Mouse (Mus musculus) spleen, postnatal 14 days (tissue): ENCODE data around the gene Ubxn6.
"Not testable (repeated sequence)": the region's sequence is repeated elsewhere in the genome, so short reads cannot be mapped to it uniquely, and the experiment has no call there.

Source experiments
- DNase-seq, 2 experiments: peaks; one replicate each; pipeline ENCODE4 v3.0.0; 2021 to 2022; ENCODE audit warnings: low spot score in 2 of 2

Ubxn6 gene

GRCm38 (mm10) chr17:56102158-56102557, 27.3 kb upstream of the Ubxn6 start:
- DNase-seq: no peak

GRCm38 (mm10) chr17:56100811-56101210, 26.0 kb upstream of the Ubxn6 start:
- DNase-seq: no peak

- no peak for DNase-seq
Measured at GRCm38 (mm10) chr17:56098711-56099572, 24.1 kb upstream of the Ubxn6 start.

- no peak for DNase-seq
Measured at GRCm38 (mm10) chr17:56098180-56098579, 23.4 kb upstream of the Ubxn6 start.

GRCm38 (mm10) chr17:56096883-56097282, 22.1 kb upstream of the Ubxn6 start:
- DNase-seq: no peak

GRCm38 (mm10) chr17:56092794-56093193, 18.0 kb upstream of the Ubxn6 start:
- no peak for DNase-seq

GRCm38 (mm10) chr17:56092312-56092711, 17.5 kb upstream of the Ubxn6 start:
- no peak for DNase-seq

GRCm38 (mm10) chr17:56080781-56081585, 6.2 kb upstream of the Ubxn6 start:
- no peak for DNase-seq

- DNase-seq: no peak
Measured at GRCm38 (mm10) chr17:56079921-56080320, 5.1 kb upstream of the Ubxn6 start.

- DNase-seq: peak; percentile 99
Measured at GRCm38 (mm10) chr17:56078880-56079795, 4.3 kb upstream of the Ubxn6 start, which contains the start of gene Hdgfl2. TSS of gene Hdgfl2 (plus strand) at chr17:56079634.

- not testable (repeated sequence) for DNase-seq
Measured at GRCm38 (mm10) chr17:56078361-56078760, 3.5 kb upstream of the Ubxn6 start.

GRCm38 (mm10) chr17:56077523-56077922, 2.7 kb upstream of the Ubxn6 start:
- no peak for DNase-seq

GRCm38 (mm10) chr17:56074097-56074826, 566 bp downstream of the Ubxn6 start:
- peak; percentile 72 to 76 for DNase-seq

GRCm38 (mm10) chr17:56072243-56072642, 2.6 kb downstream of the Ubxn6 start:
- no peak for DNase-seq

- DNase-seq: no peak
Measured at GRCm38 (mm10) chr17:56071126-56071525, 3.7 kb downstream of the Ubxn6 start.

GRCm38 (mm10) chr17:56069066-56069465, 5.8 kb downstream of the Ubxn6 start:
- DNase-seq: no peak

- no peak for DNase-seq
Measured at GRCm38 (mm10) chr17:56066451-56066850, 8.4 kb downstream of the Ubxn6 start.

GRCm38 (mm10) chr17:56065715-56066114, 9.1 kb downstream of the Ubxn6 start:
- not testable (repeated sequence) for DNase-seq

- DNase-seq: no peak
Measured at GRCm38 (mm10) chr17:56062081-56062480, 12.7 kb downstream of the Ubxn6 start.

- DNase-seq: no peak
Measured at GRCm38 (mm10) chr17:56057381-56058120, 17.3 kb downstream of the Ubxn6 start.
